Mouse (Mus musculus): Measurements from ENCODE around the gene Atp6v0b.

- peak; percentile 94 for TF ChIP-seq POLR2A (IDR thresholded peaks at IDR 0.05; ENCODE audit: insufficient read length, low read depth)
- peak; percentile 92 for TF ChIP-seq MAX (IDR thresholded peaks at IDR 0.05; ENCODE audit: low read depth)
- peak; percentile 87 for TF ChIP-seq POLR2AphosphoS2 (IDR thresholded peaks at IDR 0.05; ENCODE audit: insufficient read length, low read depth)
- no peak for TF ChIP-seq TCF12 (IDR thresholded peaks at IDR 0.05; ENCODE audit: insufficient read depth, poor library complexity, severe bottlenecking)
- no peak for TF ChIP-seq REST (IDR thresholded peaks at IDR 0.05; ENCODE audit: insufficient read depth, insufficient read length)
- peak in 1 of 3 experiments; percentile 2 for TF ChIP-seq MYOG (IDR thresholded peaks at IDR 0.05; ENCODE audit: control insufficient read depth in 1 of 3, insufficient read depth in 1 of 3, insufficient read length in 2 of 3, low read depth in 2 of 3)
- TF ChIP-seq E2F4 (IDR thresholded peaks at IDR 0.05; ENCODE audit: insufficient read depth): no peak
- TF ChIP-seq MYOD1 (IDR thresholded peaks at IDR 0.05; ENCODE audit: control insufficient read depth in 1 of 3, insufficient read length in 2 of 3, low read depth in 2 of 3): no peak
- TF ChIP-seq TCF3 (IDR thresholded peaks at IDR 0.05; ENCODE audit: insufficient read length, low read depth): no peak
- TF ChIP-seq USF1 (IDR thresholded peaks at IDR 0.05; ENCODE audit: low read depth): peak; percentile 79
Measured at GRCm38 (mm10) chr4:117914591-117915442, 27.7 kb upstream of the Atp6v0b start, which contains the start of gene Ipo13.
